In the genomic region with DNA sequence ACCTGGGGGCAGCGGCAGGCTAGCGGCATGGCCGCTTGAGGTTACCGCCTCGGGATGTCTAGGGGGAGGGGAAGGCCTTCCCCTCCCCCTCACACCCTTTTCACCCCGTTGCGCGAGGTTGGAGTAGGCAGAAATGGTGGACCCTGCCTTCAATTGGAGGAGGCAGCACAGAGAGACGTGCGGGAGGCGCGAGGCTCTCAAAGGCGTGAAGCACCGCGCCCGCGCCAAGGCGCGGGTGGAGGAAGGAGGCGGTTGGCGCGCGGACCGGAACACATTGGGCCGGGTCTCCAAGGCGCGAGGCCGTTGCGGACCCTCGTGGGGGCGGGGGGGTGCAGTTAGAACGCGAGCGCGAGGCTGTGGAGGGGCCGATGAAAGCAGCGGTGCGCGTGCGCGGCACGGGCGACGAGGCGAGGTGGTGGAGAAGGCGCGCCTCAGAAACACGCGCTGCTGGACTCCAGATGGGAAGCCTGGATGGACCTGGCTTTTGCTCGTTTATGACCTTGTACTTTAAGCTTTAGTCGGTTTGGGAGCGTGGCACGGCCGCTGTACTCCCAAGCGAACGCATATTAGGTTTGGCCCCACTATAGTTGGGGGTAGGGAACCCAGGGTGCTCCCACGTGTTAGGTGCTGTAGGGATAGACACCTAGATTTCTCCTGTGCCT, we compare ENCODE assay signal across 1 mouse cellular context.
TF ChIP-seq lines count a peak whose summit lies in the region.

No protein-coding gene starts in this region.

TF ChIP-seq in myocyte, 11 proteins besides CTCF, POLR2A, EP300 and RAD21:
- no peak for TF ChIP-seq USF1 (IDR thresholded peaks at IDR 0.05; ENCODE audit: low read depth)
- TF ChIP-seq E2F4 (IDR thresholded peaks at IDR 0.05; ENCODE audit: insufficient read depth), result no peak
- TF ChIP-seq MAX (IDR thresholded peaks at IDR 0.05; ENCODE audit: low read depth), result no peak
- peak in 1 of 3 experiments; percentile 26 for TF ChIP-seq MYOG (IDR thresholded peaks at IDR 0.05; ENCODE audit: control insufficient read depth in 1 of 3, insufficient read depth in 1 of 3, insufficient read length in 2 of 3, low read depth in 2 of 3)
- TF ChIP-seq TCF12 (IDR thresholded peaks at IDR 0.05; ENCODE audit: insufficient read depth, poor library complexity, severe bottlenecking), result no peak
- TF ChIP-seq TCF3 (IDR thresholded peaks at IDR 0.05; ENCODE audit: insufficient read length, low read depth), result no peak
- TF ChIP-seq CEBPB (IDR thresholded peaks at IDR 0.05; ENCODE audit: insufficient read depth, poor library complexity, severe bottlenecking), result no peak
- peak in 2 of 3 experiments; percentile 15 to 28 for TF ChIP-seq MYOD1 (IDR thresholded peaks at IDR 0.05; ENCODE audit: control insufficient read depth in 1 of 3, insufficient read length in 2 of 3, low read depth in 2 of 3)
- TF ChIP-seq POLR2AphosphoS2 (IDR thresholded peaks at IDR 0.05; ENCODE audit: insufficient read length, low read depth), result peak; percentile 60
